Mouse (Mus musculus) CH12.LX (cell line): ENCODE data around the gene Mslnl. TPM values are rescaled to one million over a fixed set of nuclear protein-coding genes. Genes with fewer than 3 reads are reported as not detected.
A peak's percentile ranks its signal among the peaks of the same experiment; 100 is the strongest.

ENCODE experiments used
- DNase-seq: peaks from one replicate; pipeline ENCODE4 v3.0.0-alpha.2; 2013; ENCODE audit errors: extremely low read depth
- H3K27ac ChIP-seq: 2 replicates; pipeline ENCODE4 v1.5.1; 2012; ENCODE audit warnings: low read depth, mild to moderate bottlenecking, control low read depth, moderate library complexity; ENCODE audit not compliant: insufficient read depth
- H3K27me3 ChIP-seq: replicated peaks from 2 replicates; pipeline ENCODE3; 2012; ENCODE audit warnings: inconsistent platforms
- H3K36me3 ChIP-seq, 2 experiments: replicated peaks in 1 of 2; 2 replicates each; pipeline versions ENCODE3 to v1.6.1; 2012; ENCODE audit warnings: inconsistent platforms in 1 of 2, low read length in 1 of 2, mild to moderate bottlenecking in 1 of 2, mixed read lengths in 1 of 2, moderate library complexity in 1 of 2; ENCODE audit not compliant: control insufficient read depth in 1 of 2, insufficient read depth in 1 of 2
- H3K4me1 ChIP-seq, 2 experiments: 2 replicates each; pipeline ENCODE4 v1.6.1; 2012; ENCODE audit warnings: inconsistent platforms in 1 of 2, moderate library complexity in 1 of 2; ENCODE audit not compliant: insufficient read depth in 2 of 2, control insufficient read depth in 1 of 2
- H3K4me2 ChIP-seq: 2 replicates; pipeline ENCODE4 v1.6.1; 2012; ENCODE audit warnings: low read depth, mild to moderate bottlenecking, control low read depth; ENCODE audit not compliant: poor library complexity, insufficient read depth, severe bottlenecking
- H3K4me3 ChIP-seq, 3 experiments: fragments of 150-350 bp in 1 of 3; sonication (generic) in 1 of 3; replicated peaks in 1 of 3; 2 replicates each; pipeline versions ENCODE3 to v1.5.1; 2011 to 2012; ENCODE audit warnings: low read depth in 2 of 3, low read length in 2 of 3, mild to moderate bottlenecking in 2 of 3, moderate library complexity in 2 of 3, control low read depth in 1 of 3, improper control_type of control experiment in 1 of 3, inconsistent platforms in 1 of 3, mixed read lengths in 1 of 3; ENCODE audit not compliant: poor library complexity in 1 of 3
- H3K79me2 ChIP-seq: replicated peaks from 2 replicates; pipeline ENCODE4 v1.6.1; 2012; ENCODE audit warnings: mild to moderate bottlenecking, moderate library complexity; ENCODE audit not compliant: control insufficient read depth, poor library complexity, insufficient read depth, severe bottlenecking; ENCODE audit errors: extremely low read depth
- H3K9ac ChIP-seq: 2 replicates; pipeline ENCODE4 v1.6.1; 2012; ENCODE audit warnings: low read depth, mild to moderate bottlenecking, control low read depth, moderate library complexity; ENCODE audit not compliant: insufficient read depth
- H3K9me3 ChIP-seq: replicated peaks from 2 replicates; pipeline ENCODE3; 2012; ENCODE audit warnings: low read length, inconsistent platforms, mixed read lengths
- BHLHE40 ChIP-seq: IDR thresholded peaks from 2 replicates; pipeline ENCODE4 v1.6.1; 2011; ENCODE audit warnings: mild to moderate bottlenecking, low read depth, low read length, improper control_type of control experiment
- CHD1 ChIP-seq: IDR thresholded peaks from 2 replicates; pipeline ENCODE4 v1.6.1; 2012; ENCODE audit warnings: low read depth, low read length, improper control_type of control experiment, inconsistent platforms
- CHD2 ChIP-seq: IDR thresholded peaks from 2 replicates; pipeline ENCODE4 v1.6.1; 2011; ENCODE audit warnings: low read length, improper control_type of control experiment
- CTCF ChIP-seq, 2 experiments: IDR thresholded peaks in 1 of 2; conservative IDR thresholded peaks in 1 of 2; 2 replicates each; pipeline ENCODE4 v1.5.1; 2011 to 2012; ENCODE audit warnings: low read depth in 2 of 2, low read length in 2 of 2, improper control_type of control experiment in 1 of 2, inconsistent platforms in 1 of 2, mild to moderate bottlenecking in 1 of 2, moderate library complexity in 1 of 2
- ELF1 ChIP-seq: IDR thresholded peaks from 2 replicates; pipeline ENCODE4 v1.6.1; 2014; ENCODE audit warnings: low read depth, mild to moderate bottlenecking, inconsistent platforms, low read length, improper control_type of control experiment
- GABPA ChIP-seq: IDR thresholded peaks from 2 replicates; pipeline ENCODE4 v1.6.1; 2012; ENCODE audit warnings: low read depth, low read length, improper control_type of control experiment, inconsistent platforms; ENCODE audit not compliant: insufficient replicate concordance
- HCFC1 ChIP-seq: IDR thresholded peaks from 2 replicates; pipeline ENCODE4 v1.6.1; 2012; ENCODE audit warnings: low read depth, mild to moderate bottlenecking, inconsistent platforms, low read length, improper control_type of control experiment
- JUN ChIP-seq: IDR thresholded peaks from 2 replicates; pipeline ENCODE4 v1.6.1; 2011; ENCODE audit warnings: low read depth, mild to moderate bottlenecking, low read length, improper control_type of control experiment, moderate library complexity; ENCODE audit not compliant: insufficient read depth
- JUND ChIP-seq: conservative IDR thresholded peaks from 2 replicates; pipeline ENCODE4 v1.6.1; 2011; ENCODE audit warnings: low read depth, low read length, improper control_type of control experiment
- KAT2A ChIP-seq: IDR thresholded peaks from 2 replicates; pipeline ENCODE4 v1.6.1; 2012; ENCODE audit warnings: low read length, improper control_type of control experiment, inconsistent platforms; ENCODE audit not compliant: insufficient replicate concordance
- MAFK ChIP-seq: IDR thresholded peaks from 2 replicates; pipeline ENCODE4 v1.6.1; 2011; ENCODE audit warnings: low read length, improper control_type of control experiment; ENCODE audit not compliant: insufficient replicate concordance
- MAX ChIP-seq: IDR thresholded peaks from 2 replicates; pipeline ENCODE4 v1.6.1; 2011; ENCODE audit warnings: low read length, improper control_type of control experiment
- MXI1 ChIP-seq: IDR thresholded peaks from 2 replicates; pipeline ENCODE4 v1.6.1; 2011; ENCODE audit warnings: mild to moderate bottlenecking, low read depth, low read length, improper control_type of control experiment
- NELFE ChIP-seq: IDR thresholded peaks from 2 replicates; pipeline ENCODE4 v1.6.1; 2011; ENCODE audit warnings: low read depth, low read length, improper control_type of control experiment
- NRF1 ChIP-seq: IDR thresholded peaks from 2 replicates; pipeline ENCODE4 v1.6.1; 2014; ENCODE audit warnings: low read depth, mild to moderate bottlenecking, inconsistent platforms, low read length, improper control_type of control experiment, moderate library complexity
- POLR2A ChIP-seq: IDR thresholded peaks from 2 replicates; pipeline ENCODE4 v1.6.1; 2011; ENCODE audit warnings: low read depth, mild to moderate bottlenecking, improper control_type of control experiment, low read length
- POLR2AphosphoS2 ChIP-seq: IDR thresholded peaks from 2 replicates; pipeline ENCODE4 v1.6.1; 2011; ENCODE audit warnings: low read depth, low read length, improper control_type of control experiment
- RAD21 ChIP-seq: IDR thresholded peaks from 2 replicates; pipeline ENCODE4 v1.6.1; 2011; ENCODE audit warnings: low read depth, mild to moderate bottlenecking, low read length, improper control_type of control experiment, moderate library complexity
- RCOR1 ChIP-seq: conservative IDR thresholded peaks from 2 replicates; pipeline ENCODE4 v1.6.1; 2012; ENCODE audit warnings: low read depth, mild to moderate bottlenecking, inconsistent platforms, low read length, improper control_type of control experiment
- SMC3 ChIP-seq: IDR thresholded peaks from 2 replicates; pipeline ENCODE4 v1.6.1; 2011; ENCODE audit warnings: low read depth, low read length, improper control_type of control experiment
- TCF12 ChIP-seq: IDR thresholded peaks from 2 replicates; pipeline ENCODE4 v1.6.1; 2014; ENCODE audit warnings: low read depth, mild to moderate bottlenecking, inconsistent platforms, low read length, improper control_type of control experiment
- UBTF ChIP-seq: IDR thresholded peaks from 2 replicates; pipeline ENCODE4 v1.6.1; 2012; ENCODE audit warnings: low read depth, mild to moderate bottlenecking, inconsistent platforms, low read length, improper control_type of control experiment, moderate library complexity
- USF2 ChIP-seq: conservative IDR thresholded peaks from 2 replicates; pipeline ENCODE4 v1.6.1; 2011; ENCODE audit warnings: low read depth, low read length, improper control_type of control experiment
- ZC3H11A ChIP-seq: IDR thresholded peaks from 2 replicates; pipeline ENCODE4 v1.6.1; 2012; ENCODE audit warnings: low read depth, mild to moderate bottlenecking, inconsistent platforms, low read length, improper control_type of control experiment
- dilution Hi-C: fragments of 300-500 bp; cut with MboI; formaldehyde crosslinking; loops from 2 replicates; pipeline ENCODE4 v1.14.3; 2020; ENCODE audit warnings: low sequenced_read_pairs; ENCODE audit not compliant: extremely low pct_unique_long_range_greater_than_20kb, extremely low pct_ligation_motif_present
- in situ Hi-C: fragments of 300-500 bp; cut with MboI; formaldehyde crosslinking; loops from 3 replicates; pipeline ENCODE4 v1.14.3; 2019; ENCODE audit warnings: low sequenced_read_pairs, low pct_ligation_motif_present, low pct_unique_long_range_greater_than_20kb, mixed read lengths
- polyA plus RNA-seq: library from polyadenylated mRNA; unstranded; fragments of >175 nt; gene quantifications from 2 replicates; pipeline ENCODE4 v1.2.1, GENCODE M21; 2012; ENCODE audit warnings: low read depth; ENCODE audit not compliant: insufficient read length
- total RNA-seq, 2 experiments: library from RNA; depleted of rRNA; stranded (reverse); fragments of 300-350 nt in 1 of 2; fragments of >200 nt in 1 of 2; gene quantifications; 2 replicates each; pipeline ENCODE4 v1.2.3; 2012 to 2014

The Mslnl gene
- total and polyA plus RNA-seq, 3 experiments: not detected

DNA sequence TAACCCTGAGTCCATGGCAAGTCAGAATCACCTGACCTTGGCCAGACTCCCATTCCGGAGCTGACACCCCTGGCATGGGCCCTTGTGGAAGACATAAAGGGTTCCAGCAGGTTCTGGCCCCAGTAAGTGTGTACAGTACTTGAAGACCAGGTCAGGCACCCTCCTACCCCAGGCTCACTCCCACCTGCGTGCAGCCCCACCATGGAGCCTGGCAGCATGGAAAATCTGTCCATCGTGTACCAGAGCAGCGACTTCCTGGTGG is 7.9 kb upstream of the Mslnl start:
- in situ Hi-C loops: no loop called here
- Histone ChIP-seq H3K4me1 (peaks cover 9 to 28% of the 10 kb centered on the region in 2 experiments), H3K4me2 (peak overlapping the region; percentile 84), H3K36me3 (peaks cover 23 to 64% of the 10 kb centered on the region in 2 experiments)
- no peak for DNase-seq
- TF ChIP-seq GABPA (no peak), ELF1 (peak; percentile 24; the same call in 1 of the 2 replicates)
- TF ChIP-seq, all 38 proteins: peak for 1
- Histone ChIP-seq H3K27me3 (no peaks in the 10 kb centered on the region), H3K79me2 (no peaks in the 10 kb centered on the region; the same call in 1 of the 2 replicates), H3K27ac (no peak overlapping the region), H3K4me3 (peak overlapping the region; percentile 78 to 98 (median 83)), H3K9ac (peak overlapping the region; percentile 85), H3K9me3 (no peaks in the 10 kb centered on the region)
- dilution Hi-C loops: no loop called here

DNA sequence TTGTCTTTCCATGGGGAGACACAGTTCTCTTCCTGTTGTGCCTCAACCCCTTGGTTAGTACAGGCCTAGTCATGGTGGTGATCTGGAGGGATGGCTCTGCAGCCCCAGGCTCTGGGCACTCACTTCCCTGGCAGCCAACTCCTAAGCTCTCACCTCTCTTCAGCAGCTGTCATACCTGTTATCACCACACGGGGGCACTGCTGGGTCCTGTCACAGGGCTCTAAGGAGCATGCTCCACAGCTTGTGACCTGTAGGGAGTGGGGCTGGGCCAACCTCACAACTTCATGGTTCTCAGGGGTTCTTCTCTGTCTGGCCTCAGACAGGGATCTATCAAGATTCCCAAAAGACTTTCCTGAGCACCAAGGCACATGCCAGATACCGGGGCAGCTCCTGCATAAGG is 3.8 kb upstream of the Mslnl start:
- in situ Hi-C loops (loop anchor here (10.0 kb wide), 1 partner anchor 63 kb away; the partner anchor contains the start of genes AC134908.4, Fam173a and Metrn), dilution Hi-C loops (no loop called here)
- TF ChIP-seq HCFC1 (no peak), CTCF (conservative IDR thresholded peaks at IDR 0.05 in 1 of 2, IDR thresholded peaks at IDR 0.05 in 1 of 2; ENCODE audit: low read depth in 2 of 2, low read length in 2 of 2) (peak; percentile 83 to 85), BHLHE40 (no peak), MAFK (no peak), MAX (0 out of 2 replicates have a peak, but pooled peaks have one; percentile 23), RCOR1 (no peak), NRF1 (peak; percentile 82), ZC3H11A (no peak), UBTF (no peak), MXI1 (peak; percentile 31; the same call in 1 of the 2 replicates), RAD21 (peak; percentile 50), SMC3 (peak; percentile 79)
- Histone ChIP-seq H3K9me3 (no peaks in the 10 kb centered on the region), H3K27ac (no peak overlapping the region), H3K79me2 (no peaks in the 10 kb centered on the region; the same call in 1 of the 2 replicates), H3K9ac (no peak overlapping the region), H3K4me1 (peaks cover 9 to 12% of the 10 kb centered on the region in 2 experiments), H3K27me3 (peaks cover 21% of the 10 kb centered on the region), H3K4me3 (no peak overlapping the region), H3K36me3 (peaks cover 8 to 36% of the 10 kb centered on the region in 2 experiments), H3K4me2 (no peak overlapping the region)
- peak; percentile 89 for DNase-seq

DNA sequence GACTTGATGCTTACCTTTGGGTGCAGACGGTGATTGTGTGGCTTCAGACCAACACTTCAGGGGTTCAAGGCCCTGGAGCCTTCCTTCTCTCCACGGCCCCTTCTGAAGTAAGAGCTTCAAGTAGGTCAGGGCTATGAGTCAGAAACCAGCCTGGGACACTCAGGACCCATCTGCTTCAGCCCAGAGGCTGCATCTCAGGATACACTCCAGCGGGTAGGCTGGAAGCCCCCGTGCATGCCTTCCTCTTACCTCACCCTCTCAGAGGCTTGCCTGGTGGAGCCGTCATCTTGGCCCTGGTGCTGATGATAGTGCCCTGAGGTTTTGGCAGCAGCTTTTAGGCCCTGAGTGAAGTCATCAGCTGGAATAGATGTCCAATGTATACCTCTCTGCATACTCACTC is 596 bp upstream of the Mslnl start:
- Histone ChIP-seq H3K4me1 (no peaks in the 10 kb centered on the region), H3K9me3 (no peaks in the 10 kb centered on the region), H3K4me3 (no peak overlapping the region), H3K27me3 (peaks cover 50% of the 10 kb centered on the region), H3K9ac (no peak overlapping the region), H3K36me3 (peaks cover 7 to 23% of the 10 kb centered on the region in 2 experiments), H3K27ac (no peak overlapping the region)
- DNase-seq: no peak
- dilution Hi-C loops (no loop called here), in situ Hi-C loops (loop anchor here (10.0 kb wide), 1 partner anchor 60 kb away; the partner anchor contains the start of genes AC134908.4, Fam173a and Metrn)
- TF ChIP-seq POLR2AphosphoS2 (no peak), HCFC1 (no peak), UBTF (no peak), KAT2A (no peak), TCF12 (no peak), JUND (no peak), POLR2A (no peak), USF2 (no peak), CHD1 (no peak), CHD2 (no peak), ELF1 (no peak), NELFE (no peak), CTCF (conservative IDR thresholded peaks at IDR 0.05 in 1 of 2, IDR thresholded peaks at IDR 0.05 in 1 of 2; ENCODE audit: low read depth in 2 of 2, low read length in 2 of 2) (no peak), ZC3H11A (no peak), JUN (no peak), SMC3 (no peak)
- TF ChIP-seq, all 38 proteins: peak for 0
- no peak overlapping the region for H3K4me2 ChIP-seq
- H3K79me2 ChIP-seq: no peaks in the 10 kb centered on the region
